Mouse (Mus musculus) MEL (cell line): ENCODE results near the gene Drd2. TPM values are rescaled to one million over a fixed set of nuclear protein-coding genes. Genes with fewer than 3 reads are reported as not detected.

Experiments
- DNase-seq: peaks from one replicate; pipeline ENCODE4 v3.0.0; 2011; ENCODE audit warnings: low read depth, low spot score
- H3K27ac ChIP-seq: 2 replicates; pipeline ENCODE4 v1.5.1; 2012; ENCODE audit warnings: low read depth, mild to moderate bottlenecking, control low read depth, low read length, moderate library complexity; ENCODE audit not compliant: control insufficient read depth
- H3K27me3 ChIP-seq, 2 experiments: fragments of 150-350 bp in 1 of 2; sonication (generic) in 1 of 2; 2 replicates each; pipeline ENCODE4 v1.6.1; 2012; ENCODE audit warnings: low read length in 2 of 2, mild to moderate bottlenecking in 2 of 2, improper control_type of control experiment in 1 of 2, moderate library complexity in 1 of 2; ENCODE audit not compliant: insufficient read depth in 2 of 2, control insufficient read depth in 1 of 2
- H3K36me3 ChIP-seq, 2 experiments: 2 replicates each; pipeline ENCODE4 v1.6.1; 2012 to 2014; ENCODE audit warnings: low read length in 2 of 2, improper control_type of control experiment in 1 of 2, inconsistent platforms in 1 of 2, mild to moderate bottlenecking in 1 of 2; ENCODE audit not compliant: insufficient read depth in 2 of 2, control insufficient read depth in 1 of 2
- H3K4me1 ChIP-seq, 2 experiments: fragments of 150-350 bp in 1 of 2; sonication (generic) in 1 of 2; 2 replicates each; pipeline ENCODE4 v1.6.1; 2012; ENCODE audit warnings: low read length in 2 of 2, improper control_type of control experiment in 1 of 2, mild to moderate bottlenecking in 1 of 2; ENCODE audit not compliant: insufficient read depth in 2 of 2, control insufficient read depth in 1 of 2
- H3K4me3 ChIP-seq, 2 experiments: fragments of 150-350 bp in 1 of 2; sonication (generic) in 1 of 2; 2 replicates each; pipeline ENCODE4 v1.5.1; 2012; ENCODE audit warnings: low read depth in 2 of 2, low read length in 2 of 2, mild to moderate bottlenecking in 2 of 2, moderate library complexity in 2 of 2, control low read depth in 1 of 2, improper control_type of control experiment in 1 of 2; ENCODE audit not compliant: control insufficient read depth in 1 of 2, insufficient read depth in 1 of 2
- H3K79me2 ChIP-seq: 2 replicates; pipeline ENCODE4 v1.6.1; 2012; ENCODE audit warnings: mild to moderate bottlenecking, low read length, moderate library complexity; ENCODE audit not compliant: control insufficient read depth, poor library complexity, insufficient read depth
- H3K9ac ChIP-seq: 2 replicates; pipeline ENCODE4 v1.6.1; 2012; ENCODE audit warnings: low read depth, mild to moderate bottlenecking, control low read depth, low read length, moderate library complexity; ENCODE audit not compliant: control insufficient read depth, poor library complexity, severe bottlenecking
- H3K9me3 ChIP-seq: fragments of 150-350 bp; sonication (generic); replicated peaks from 2 replicates; pipeline ENCODE4 v1.6.1; 2012; ENCODE audit warnings: mild to moderate bottlenecking, low read length, improper control_type of control experiment, moderate library complexity; ENCODE audit not compliant: insufficient read depth
- BHLHE40 ChIP-seq: IDR thresholded peaks from 2 replicates; pipeline ENCODE4 v1.6.1; 2012; ENCODE audit warnings: low read depth, mild to moderate bottlenecking, inconsistent platforms, low read length, improper control_type of control experiment, borderline replicate concordance
- CHD1 ChIP-seq: IDR thresholded peaks from 2 replicates; pipeline ENCODE4 v1.6.1; 2012; ENCODE audit warnings: low read depth, mild to moderate bottlenecking, inconsistent platforms, low read length, improper control_type of control experiment
- CHD2 ChIP-seq: IDR thresholded peaks from 2 replicates; pipeline ENCODE4 v1.6.1; 2011; ENCODE audit warnings: low read length, improper control_type of control experiment
- E2F4 ChIP-seq: IDR thresholded peaks from 2 replicates; pipeline ENCODE4 v1.6.1; 2011; ENCODE audit warnings: low read depth, low read length, improper control_type of control experiment, borderline replicate concordance
- EP300 ChIP-seq, 2 experiments: IDR thresholded peaks; 2 replicates each; pipeline ENCODE4 v1.6.1; 2011; ENCODE audit warnings: improper control_type of control experiment in 2 of 2, low read length in 2 of 2, low read depth in 1 of 2, mild to moderate bottlenecking in 1 of 2
- ETS1 ChIP-seq: IDR thresholded peaks from 2 replicates; pipeline ENCODE4 v1.6.1; 2012; ENCODE audit warnings: low read depth, mild to moderate bottlenecking, inconsistent platforms, low read length, improper control_type of control experiment, moderate library complexity
- GABPA ChIP-seq: IDR thresholded peaks from 2 replicates; pipeline ENCODE4 v1.6.1; 2012; ENCODE audit warnings: low read depth, mild to moderate bottlenecking, inconsistent platforms, low read length, improper control_type of control experiment, moderate library complexity
- HCFC1 ChIP-seq: IDR thresholded peaks from 2 replicates; pipeline ENCODE4 v1.6.1; 2012; ENCODE audit warnings: low read depth, mild to moderate bottlenecking, inconsistent platforms, low read length, improper control_type of control experiment, moderate library complexity
- MAFK ChIP-seq: IDR thresholded peaks from 2 replicates; pipeline ENCODE4 v1.6.1; 2011; ENCODE audit warnings: low read depth, mild to moderate bottlenecking, low read length, improper control_type of control experiment, borderline replicate concordance
- MAZ ChIP-seq: IDR thresholded peaks from 2 replicates; pipeline ENCODE4 v1.6.1; 2012; ENCODE audit warnings: low read depth, mild to moderate bottlenecking, inconsistent platforms, low read length, improper control_type of control experiment
- MEF2A ChIP-seq: IDR thresholded peaks from 2 replicates; pipeline ENCODE4 v1.6.1; 2014; ENCODE audit warnings: low read depth, mild to moderate bottlenecking, inconsistent platforms, low read length, improper control_type of control experiment; ENCODE audit not compliant: poor library complexity, insufficient replicate concordance, severe bottlenecking; ENCODE audit errors: extremely low read depth
- NELFE ChIP-seq: IDR thresholded peaks from 2 replicates; pipeline ENCODE4 v1.6.1; 2011; ENCODE audit warnings: low read depth, low read length, improper control_type of control experiment
- NRF1 ChIP-seq: IDR thresholded peaks from 2 replicates; pipeline ENCODE4 v1.6.1; 2014; ENCODE audit warnings: low read depth, mild to moderate bottlenecking, inconsistent platforms, low read length, improper control_type of control experiment, moderate library complexity; ENCODE audit not compliant: poor library complexity, insufficient read depth, severe bottlenecking
- POLR2A ChIP-seq, 2 experiments: IDR thresholded peaks; 2 replicates each; pipeline ENCODE4 v1.6.1; 2011 to 2012; ENCODE audit warnings: low read length in 2 of 2, mild to moderate bottlenecking in 2 of 2, control low read depth in 1 of 2, improper control_type of control experiment in 1 of 2, low read depth in 1 of 2, moderate library complexity in 1 of 2; ENCODE audit not compliant: control insufficient read depth in 1 of 2, insufficient read depth in 1 of 2, poor library complexity in 1 of 2
- POLR2AphosphoS5 ChIP-seq: IDR thresholded peaks from 2 replicates; pipeline ENCODE4 v1.6.1; 2012; ENCODE audit warnings: low read depth, borderline replicate concordance, mild to moderate bottlenecking, inconsistent platforms, low read length, moderate library complexity, mixed read lengths
- SIN3A ChIP-seq: IDR thresholded peaks from 2 replicates; pipeline ENCODE4 v1.6.1; 2012; ENCODE audit warnings: low read length, improper control_type of control experiment, inconsistent platforms
- SMC3 ChIP-seq: IDR thresholded peaks from 2 replicates; pipeline ENCODE4 v1.6.1; 2011; ENCODE audit warnings: low read depth, low read length, improper control_type of control experiment
- TCF12 ChIP-seq: IDR thresholded peaks from 2 replicates; pipeline ENCODE4 v1.6.1; 2014; ENCODE audit warnings: low read depth, mild to moderate bottlenecking, inconsistent platforms, low read length, improper control_type of control experiment, moderate library complexity
- USF1 ChIP-seq: IDR thresholded peaks from 2 replicates; pipeline ENCODE4 v1.6.1; 2014; ENCODE audit warnings: low read depth, mild to moderate bottlenecking, inconsistent platforms, low read length, improper control_type of control experiment, moderate library complexity
- ZC3H11A ChIP-seq: IDR thresholded peaks from 2 replicates; pipeline ENCODE4 v1.6.1; 2012; ENCODE audit warnings: low read depth, mild to moderate bottlenecking, inconsistent platforms, low read length, improper control_type of control experiment
- ZKSCAN1 ChIP-seq: IDR thresholded peaks from 2 replicates; pipeline ENCODE4 v1.6.1; 2012; ENCODE audit warnings: low read depth, mild to moderate bottlenecking, inconsistent platforms, low read length, improper control_type of control experiment, moderate library complexity
- ZMIZ1 ChIP-seq: IDR thresholded peaks from 2 replicates; pipeline ENCODE4 v1.6.1; 2012; ENCODE audit warnings: low read depth, mild to moderate bottlenecking, inconsistent platforms, low read length, improper control_type of control experiment, moderate library complexity
- polyA plus RNA-seq, 2 experiments: library from polyadenylated mRNA; stranded (reverse) in 1 of 2; unstranded in 1 of 2; fragments of >175 nt in 1 of 2; fragments of >200 nt in 1 of 2; gene quantifications; 2 replicates each; pipeline versions ENCODE4 v1.2.1 to v1.2.4; 2012; ENCODE audit warnings: low replicate concordance in 2 of 2, low read depth in 1 of 2; ENCODE audit not compliant: insufficient read length in 2 of 2, insufficient read depth in 1 of 2, missing spikeins in 1 of 2
- total RNA-seq: library from RNA; depleted of rRNA; stranded (reverse); fragments of 300-350 nt; gene quantifications from 2 replicates; pipeline ENCODE4 v1.2.3, GENCODE M21; 2012; rRNA removed

Gene Drd2
- total RNA-seq (not detected in 2 replicates), polyA plus RNA-seq (not detected)

- no peak within 1 kb of the TSS for H3K9ac ChIP-seq
- no peak within 1 kb of the TSS for H3K27ac ChIP-seq
- H3K9me3 ChIP-seq, result no peaks in the 10 kb centered on the region
- H3K27me3 ChIP-seq, result no peaks in the 10 kb centered on the region
- DNase-seq, result no peak
- H3K4me3 ChIP-seq, result no peak within 1 kb of the TSS
- no peaks in the 10 kb centered on the region for H3K79me2 ChIP-seq
- H3K36me3 ChIP-seq, result no peaks in the 10 kb centered on the region
- TF ChIP-seq ZMIZ1 (no peak), POLR2AphosphoS5 (no peak), ZKSCAN1 (no peak), USF1 (no peak), POLR2A (IDR thresholded peaks at IDR 0.05; ENCODE audit: control insufficient read depth in 1 of 2, insufficient read depth in 1 of 2, low read depth in 1 of 2, low read length in 2 of 2, poor library complexity in 1 of 2) (no peak), NELFE (no peak), CHD2 (no peak), EP300 (IDR thresholded peaks at IDR 0.05; ENCODE audit: low read depth in 1 of 2, low read length in 2 of 2) (no peak), E2F4 (no peak), ETS1 (no peak), SIN3A (no peak), SMC3 (no peak), TCF12 (no peak), HCFC1 (no peak), BHLHE40 (no peak), MEF2A (no peak), MAFK (no peak), GABPA (no peak)
- no peaks in the 10 kb centered on the region for H3K4me1 ChIP-seq
Observed at GRCm38 (mm10) chr9:49340136-49341043, at the start of gene Drd2. Gene Drd2, plus strand, starts transcription at chr9:49340627.

DNA sequence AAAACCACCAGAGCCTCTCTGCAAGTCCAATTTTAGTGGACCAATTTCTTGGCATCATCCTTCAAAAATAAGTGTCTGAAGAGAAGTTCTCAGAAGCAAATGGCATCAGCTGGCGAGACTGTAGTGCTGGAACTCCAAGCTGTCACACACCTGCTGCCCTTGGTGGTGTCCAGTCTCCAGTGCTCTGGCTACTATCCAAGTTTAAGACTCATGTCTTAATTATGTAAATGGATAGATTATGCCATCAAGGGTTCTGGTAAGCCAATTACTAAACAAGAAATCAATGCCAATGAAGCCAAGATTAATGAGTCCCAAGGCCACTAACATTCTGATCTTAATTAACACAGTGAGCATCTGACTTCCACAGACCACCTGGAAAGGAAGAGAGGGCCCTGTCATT, 45.3 kb upstream of the Drd2 start:
- DNase-seq, result no peak
- no peaks in the 10 kb centered on the region for H3K27me3 ChIP-seq
- TF ChIP-seq POLR2A (IDR thresholded peaks at IDR 0.05; ENCODE audit: control insufficient read depth in 1 of 2, insufficient read depth in 1 of 2, low read depth in 1 of 2, low read length in 2 of 2, poor library complexity in 1 of 2) (no peak), BHLHE40 (no peak), HCFC1 (no peak), ZKSCAN1 (no peak), ZC3H11A (no peak), CHD1 (no peak), MAZ (no peak), NRF1 (no peak), MAFK (no peak)
- TF ChIP-seq, all 39 proteins: peak for 0

More for the DNA sequence above, 45.3 kb upstream of the Drd2 start:
- Histone ChIP-seq H3K9ac (no peak overlapping the region), H3K27ac (no peak overlapping the region), H3K4me1 (no peaks in the 10 kb centered on the region), H3K36me3 (no peaks in the 10 kb centered on the region), H3K79me2 (no peaks in the 10 kb centered on the region), H3K4me3 (no peak overlapping the region), H3K9me3 (no peaks in the 10 kb centered on the region)
